Mouse (Mus musculus) ovary, adult 10 weeks (tissue): ENCODE data around the gene H2-M11. TPM values are rescaled to one million over a fixed set of nuclear protein-coding genes. Genes with fewer than 3 reads are reported as not detected.

Experiments used
- polyA plus RNA-seq: library from polyadenylated mRNA; stranded (reverse); fragments of 350-450 nt; fragmentation: Illumina TruSeq; extraction: RNeasy Lipid Tissue Mini Kit (QIAGEN cat#74804); gene quantifications from one replicate; pipeline ENCODE4 v1.2.3, GENCODE M21; 2014

Gene H2-M11
- not detected for polyA plus RNA-seq

DNA sequence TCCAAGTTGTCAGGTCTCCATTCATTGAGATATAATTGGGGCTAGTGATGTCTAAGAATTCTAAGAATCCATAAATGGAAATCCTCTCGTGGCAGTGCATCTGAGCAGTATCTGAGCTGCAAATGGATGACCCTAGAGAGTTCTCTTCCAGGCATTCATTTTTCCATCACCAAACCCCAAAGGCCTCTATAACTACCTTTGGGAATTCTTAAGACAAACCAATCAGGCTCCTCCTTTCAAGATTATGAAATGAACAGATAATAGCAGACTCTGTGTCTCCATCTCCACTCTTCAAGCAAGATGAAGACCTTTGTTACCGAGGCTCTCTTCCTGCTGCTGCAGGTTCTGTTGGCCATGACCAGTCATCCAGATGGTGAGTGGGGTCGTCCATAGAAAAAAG lies at the start of gene H2-M11:
TSS of gene H2-M11 (plus strand) at position 301 of the 400 bp plus-strand sequence.

Other genes starting within 250 kb of the H2-M11 start
- gene H2-M10.1, start 220.9 kb upstream of the H2-M11 start, polyA plus RNA-seq: not detected
- not detected for gene H2-M10.3, start 178.7 kb upstream of the H2-M11 start, polyA plus RNA-seq
- not detected for gene H2-M10.4, start 84.7 kb upstream of the H2-M11 start, polyA plus RNA-seq
- gene H2-M9, start 95.6 kb downstream of the H2-M11 start, polyA plus RNA-seq: 0.43 TPM
- gene H2-M1, start 125.1 kb downstream of the H2-M11 start, polyA plus RNA-seq: not detected
- not detected for gene H2-M10.5, start 225.8 kb downstream of the H2-M11 start, polyA plus RNA-seq